Mouse (Mus musculus) testis, postnatal 14 days (tissue): ENCODE results near the gene Cbx2.

Experiments
- DNase-seq: peaks from one replicate; pipeline ENCODE4 v3.0.0; 2021; ENCODE audit warnings: low spot score

Gene Cbx2

DNA sequence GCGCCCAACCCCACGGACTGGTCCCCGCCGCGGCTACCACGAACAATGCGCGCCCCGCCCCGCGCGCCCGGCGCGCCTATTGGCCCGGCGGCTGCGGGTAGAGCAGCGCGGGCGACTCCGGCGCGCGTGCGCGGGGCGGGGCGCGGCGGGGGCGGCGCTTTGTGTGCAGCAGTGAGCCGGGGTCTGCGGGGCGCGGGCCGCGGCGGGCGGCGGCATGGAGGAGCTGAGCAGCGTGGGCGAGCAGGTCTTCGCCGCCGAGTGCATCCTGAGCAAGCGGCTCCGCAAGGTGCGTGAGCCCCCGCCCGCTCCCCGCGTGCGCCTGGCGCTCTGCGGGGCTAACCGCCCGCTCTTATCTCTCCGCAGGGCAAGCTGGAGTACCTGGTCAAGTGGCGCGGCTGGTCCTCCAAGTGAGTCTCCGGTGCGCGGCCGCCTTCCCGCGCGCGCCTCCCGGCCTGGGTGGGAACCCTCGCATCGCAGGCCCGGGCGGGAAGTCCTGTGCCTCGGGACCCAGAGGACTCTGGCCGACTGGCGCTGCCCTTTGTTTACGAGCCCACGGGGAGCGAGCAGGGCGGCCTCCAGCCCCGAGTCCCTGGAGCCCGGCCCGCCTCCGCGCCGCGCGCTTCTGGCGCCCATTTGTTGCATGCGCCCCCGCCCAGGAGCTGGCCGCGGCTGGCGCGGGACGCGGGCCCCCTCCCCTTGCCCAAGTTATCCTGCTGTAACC, at the start of gene Cbx2:
TSS of gene Cbx2 (plus strand) at position 68 of the 721 bp plus-strand sequence.
- peak; percentile 85 for DNase-seq

- no peak for DNase-seq
These were observed 48.4 kb upstream of the Cbx2 start for GRCm38 (mm10) chr11:118974340-118974739.

GRCm38 (mm10) chr11:118975427-118975826, 47.3 kb upstream of the Cbx2 start:
- peak; percentile 56 for DNase-seq

DNA sequence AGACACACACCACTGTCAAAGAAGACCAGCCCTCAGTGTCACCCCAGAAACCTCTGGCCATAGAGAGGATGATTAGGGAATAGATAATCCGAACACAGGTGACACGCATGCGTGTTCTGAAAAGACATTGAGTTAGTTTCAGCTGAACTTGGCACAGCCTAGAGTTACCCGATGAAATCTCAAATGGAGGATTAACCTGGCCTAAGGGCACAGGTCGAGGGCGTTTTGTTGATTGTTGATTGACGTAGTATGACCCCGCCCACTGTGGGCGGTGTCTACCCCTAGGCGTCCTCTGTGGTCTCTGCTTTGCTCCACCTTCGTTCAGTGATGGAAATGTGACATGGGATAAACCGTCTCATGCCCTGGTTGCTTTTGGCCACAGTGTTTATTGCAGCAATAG, 46.8 kb upstream of the Cbx2 start:
- DNase-seq, result no peak

- no peak for DNase-seq
These were observed 42.4 kb upstream of the Cbx2 start for GRCm38 (mm10) chr11:118980388-118980787.

- DNase-seq, result no peak
These were observed 41.6 kb upstream of the Cbx2 start for GRCm38 (mm10) chr11:118981012-118981776.

GRCm38 (mm10) chr11:118982593-118983113, 40.1 kb upstream of the Cbx2 start:
- DNase-seq, result no peak

GRCm38 (mm10) chr11:118985571-118985970, 37.2 kb upstream of the Cbx2 start:
- no peak for DNase-seq

GRCm38 (mm10) chr11:118987999-118988398, 34.8 kb upstream of the Cbx2 start, which contains the start of gene Enpp7:
TSS of gene Enpp7 (plus strand) at chr11:118988188.
- DNase-seq, result no peak

DNA sequence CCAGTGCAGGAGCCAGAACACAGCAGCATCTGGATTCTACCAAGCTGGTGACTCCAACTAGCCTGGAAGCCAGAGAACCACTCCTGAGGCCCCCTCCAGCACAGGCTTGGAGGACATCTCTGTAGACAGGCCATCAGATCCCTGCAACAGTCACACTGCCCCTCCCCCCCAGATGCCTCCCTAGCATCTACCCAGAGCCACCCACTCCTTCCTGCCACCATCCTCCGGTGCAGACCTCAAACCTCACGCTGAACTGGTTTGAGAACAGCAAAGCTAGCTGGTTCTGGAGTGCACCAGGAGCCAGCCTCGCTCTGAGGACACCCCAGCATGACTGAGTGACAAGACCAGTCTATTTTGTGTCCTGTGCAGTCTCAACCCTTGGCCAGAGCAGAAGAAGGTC, 30.0 kb upstream of the Cbx2 start:
- no peak for DNase-seq

DNA sequence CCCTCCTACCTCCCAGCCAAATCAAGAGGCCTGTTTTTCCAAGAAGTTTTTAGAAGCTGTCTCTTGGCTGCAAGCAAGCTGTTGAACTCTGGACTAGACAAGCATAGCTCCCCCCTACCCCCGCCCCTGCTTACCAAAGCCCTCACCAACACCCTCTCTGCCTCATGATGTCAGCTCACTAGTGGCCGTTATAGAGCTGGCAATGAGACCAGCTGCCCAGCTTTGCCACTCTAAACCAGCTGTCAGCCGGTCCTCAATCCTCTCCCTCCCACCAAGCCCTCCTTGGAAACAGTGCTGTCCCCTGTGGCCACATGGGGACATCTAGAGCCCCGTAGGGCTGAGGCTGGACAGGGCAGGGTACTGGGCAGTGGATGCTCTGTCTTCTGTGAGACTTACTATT, 27.3 kb upstream of the Cbx2 start:
- DNase-seq, result no peak

DNA sequence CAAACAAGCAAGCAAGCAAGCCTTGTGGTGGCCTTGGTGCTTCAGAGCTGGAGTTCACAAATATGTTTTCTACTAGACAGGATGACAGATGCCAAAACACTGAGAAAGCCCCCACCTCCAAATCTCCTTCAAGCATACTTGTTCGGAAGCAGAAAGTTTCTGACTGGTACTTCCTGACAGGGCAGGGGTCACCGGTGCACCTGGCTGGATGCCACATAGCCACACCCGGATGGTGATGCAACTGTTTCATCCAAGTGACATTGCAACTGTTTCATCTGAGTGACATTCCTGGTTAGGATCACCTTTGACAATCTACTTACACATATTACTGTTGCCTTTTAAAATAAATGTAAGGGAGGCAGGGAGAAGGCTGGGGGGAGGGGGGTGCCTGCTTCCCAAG, 25.6 kb upstream of the Cbx2 start:
- no peak for DNase-seq

DNA sequence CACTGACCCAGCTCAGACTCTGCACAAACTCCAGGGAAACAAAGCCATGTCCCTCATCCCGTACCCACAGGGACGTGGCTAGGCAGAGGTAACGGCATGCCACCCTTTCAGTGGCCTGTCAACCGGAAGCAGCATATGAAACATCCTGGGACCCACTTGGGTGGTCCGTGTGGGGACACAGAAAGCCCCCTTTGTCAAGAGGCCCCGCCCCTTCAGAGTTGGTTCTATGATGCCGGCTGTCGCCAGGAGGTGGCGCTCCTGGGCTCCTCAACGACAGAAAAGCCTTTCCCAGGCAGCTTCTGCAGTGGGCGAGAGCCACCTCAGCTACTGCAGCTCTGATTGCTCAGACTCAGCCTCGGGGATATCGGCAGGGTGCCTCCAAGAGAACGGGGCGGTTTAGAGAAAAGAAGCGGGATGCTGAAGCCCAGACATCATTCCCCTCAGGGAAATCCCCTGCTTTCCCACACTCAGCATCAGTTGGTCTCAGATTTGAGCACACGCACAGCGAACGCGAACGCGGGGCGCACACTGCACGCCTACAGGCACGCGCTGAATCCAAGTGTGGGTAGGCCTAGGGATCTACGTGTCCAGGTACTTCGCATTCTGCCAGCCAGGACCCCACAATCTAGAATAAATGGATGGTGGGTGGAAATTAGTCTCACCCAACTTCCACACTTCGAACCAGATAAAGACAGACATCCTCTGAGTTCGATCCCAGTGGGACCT, 24.1 kb upstream of the Cbx2 start:
- DNase-seq, result peak; percentile 68

GRCm38 (mm10) chr11:118999361-118999804, 23.4 kb upstream of the Cbx2 start:
- DNase-seq, result peak; percentile 29

- DNase-seq, result no peak
These were observed 21.9 kb upstream of the Cbx2 start for GRCm38 (mm10) chr11:119000877-119001276.

DNA sequence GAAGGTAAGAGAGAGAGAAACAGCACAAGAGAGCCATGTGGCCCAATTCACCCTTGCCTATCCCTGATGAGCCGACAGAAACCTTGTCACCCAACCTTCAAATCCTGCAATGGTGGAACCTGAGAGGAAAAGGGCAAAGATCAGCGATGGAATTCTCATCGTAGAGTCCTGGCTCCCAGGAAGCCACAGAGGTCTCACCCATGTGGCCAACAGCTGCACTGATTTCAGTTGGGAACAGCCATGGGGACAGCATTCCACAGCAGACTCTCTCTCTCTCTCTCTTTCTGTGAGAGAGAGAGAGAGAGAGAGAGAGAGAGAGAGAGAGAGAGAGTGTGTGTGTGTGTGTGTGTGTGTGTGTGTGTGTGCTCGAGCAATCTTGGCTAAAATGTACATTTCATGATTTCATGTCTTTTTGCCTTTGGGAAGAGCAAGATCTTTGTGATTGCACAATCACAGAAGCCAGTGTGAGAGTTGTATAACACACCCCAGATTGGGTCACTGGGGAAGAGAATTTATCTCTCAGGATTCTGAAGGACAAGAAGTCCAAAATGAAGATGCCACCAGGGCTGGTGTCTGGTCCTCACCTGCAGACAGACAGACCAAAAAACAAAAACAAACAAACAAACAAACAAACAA, 21.2 kb upstream of the Cbx2 start:
- DNase-seq, result no peak

- no peak for DNase-seq
These were observed 17.1 kb upstream of the Cbx2 start for GRCm38 (mm10) chr11:119005547-119006275.

- DNase-seq, result no peak
These were observed 16.3 kb upstream of the Cbx2 start for GRCm38 (mm10) chr11:119006462-119006861.

DNA sequence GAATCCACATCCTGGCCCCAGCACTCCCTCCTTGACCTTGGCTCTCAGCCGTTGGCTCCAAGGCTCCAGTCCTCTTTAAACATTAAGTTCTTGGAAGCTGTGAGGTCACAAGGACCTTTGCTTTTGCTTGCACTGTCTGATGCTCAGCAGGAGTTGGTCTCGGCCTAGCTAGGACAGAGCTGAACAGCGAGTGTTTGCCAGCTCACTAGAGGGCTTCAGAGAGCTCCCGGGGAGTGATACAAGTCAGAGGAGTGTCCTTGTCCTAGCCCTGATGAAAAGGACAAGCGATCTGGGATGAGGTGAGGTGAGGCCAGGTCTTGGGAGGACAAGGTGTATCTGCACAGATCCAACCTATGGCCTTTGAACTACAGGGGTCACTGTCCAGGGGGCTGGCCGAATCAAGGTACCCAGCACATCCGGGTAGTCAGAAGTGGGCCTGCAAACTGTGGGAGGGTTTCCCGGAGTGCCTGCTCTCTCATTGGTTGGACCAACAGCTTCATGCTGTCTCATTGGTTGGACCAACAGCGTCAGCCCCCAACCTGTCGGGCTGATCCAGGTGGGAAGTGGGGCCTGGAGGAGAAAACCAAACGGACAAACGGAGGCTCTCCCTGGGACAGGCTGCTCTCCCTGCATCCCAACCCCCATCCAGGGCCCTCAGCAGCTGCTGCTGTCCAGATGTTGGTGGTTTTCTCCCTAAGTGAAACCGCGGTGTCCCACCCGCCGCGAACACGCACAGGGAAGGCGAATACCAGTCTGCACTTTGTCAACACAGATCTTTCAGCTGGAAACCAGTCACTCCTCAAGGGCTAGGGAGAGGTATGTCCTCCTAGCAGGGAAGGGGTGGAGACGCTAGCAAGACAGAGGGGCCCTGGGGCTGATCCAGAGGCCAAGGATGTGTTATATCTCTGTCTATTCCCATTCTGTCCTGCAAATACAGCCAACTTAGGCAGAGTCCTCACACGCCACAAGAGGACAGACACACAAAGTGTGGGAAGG, 15.0 kb upstream of the Cbx2 start:
- DNase-seq, result peak; percentile 57

- DNase-seq, result no peak
These were observed 8.3 kb upstream of the Cbx2 start for GRCm38 (mm10) chr11:119014455-119014854.
